Comparison of ENCODE assay signal across 9 mouse cellular contexts in the genomic region with DNA sequence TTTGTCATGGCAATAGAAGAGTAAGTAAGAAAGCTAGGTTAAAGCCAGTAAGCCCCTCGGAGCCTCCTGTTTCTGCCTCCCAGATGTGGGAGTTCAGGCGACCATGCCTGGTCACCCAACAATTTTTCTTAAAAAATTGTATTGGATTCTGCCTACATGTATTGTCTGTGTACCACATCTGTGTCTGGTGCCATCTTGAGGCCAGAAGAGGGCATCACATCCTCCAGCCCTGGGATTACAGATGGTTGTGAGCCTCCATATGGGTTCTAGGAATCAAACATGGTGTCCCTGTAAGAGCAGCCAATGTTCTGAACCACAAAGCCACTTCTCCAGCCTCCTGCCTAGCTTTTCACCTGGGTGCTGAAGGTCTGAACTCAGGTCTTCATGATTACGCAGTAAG. TPM values are rescaled to one million over a fixed set of nuclear protein-coding genes. Genes with fewer than 3 reads are reported as not detected.
A peak's percentile ranks its signal among the peaks of the same experiment; 100 is the strongest.
DNase-seq lines count a peak whose midpoint lies in the region; ATAC-seq and TF ChIP-seq lines count a peak whose summit lies in the region.
"Had no signal": no experiment of that assay in that cellular context is flagged by ENCODE, and none has a peak within 500 bp of the region (broad histone marks: within the 10 kb centered on the region; RNA-seq: fewer than 3 reads in every experiment).

No protein-coding gene starts in this region.

- no peaks in the 10 kb centered on the region for H3K27me3 ChIP-seq in hindbrain, embryonic 10.5 days (ENCODE audit: insufficient read depth, poor library complexity, severe bottlenecking)
- no peaks in the 10 kb centered on the region for H3K27me3 ChIP-seq in hindbrain, embryonic 12.5 days
- no peaks in the 10 kb centered on the region for H3K27me3 ChIP-seq in CH12.LX (replicated peaks)
- H3K27me3 ChIP-seq in liver, embryonic 14.5 days (ENCODE audit: control insufficient read depth, insufficient read depth, low read length): no peaks in the 10 kb centered on the region
- H3K27me3 ChIP-seq: limb, embryonic 15.5 days had no signal

- TF ChIP-seq RAD21 in CH12.LX (IDR thresholded peaks at IDR 0.05; ENCODE audit: low read depth, low read length): peak; percentile 63

- 87% methylated on average over 3 of the region's 3 CpGs for WGBS in hindbrain, embryonic 10.5 days
- WGBS in hindbrain, embryonic 12.5 days: 90% methylated on average over 3 of the region's 3 CpGs
- 58% methylated on average over 3 of the region's 3 CpGs for WGBS in liver, embryonic 14.5 days (ENCODE audit: insufficient replicate concordance)

- H3K36me3 ChIP-seq in hindbrain, embryonic 10.5 days: no peaks in the 10 kb centered on the region
- H3K36me3 ChIP-seq in hindbrain, embryonic 12.5 days: no peaks in the 10 kb centered on the region
- H3K36me3 ChIP-seq in CH12.LX (replicated peaks in 1 of 2; ENCODE audit: control insufficient read depth in 1 of 2, insufficient read depth in 1 of 2, low read length in 1 of 2): no peaks in the 10 kb centered on the region
- H3K36me3 ChIP-seq in liver, embryonic 14.5 days (replicated peaks; ENCODE audit: control insufficient read depth, insufficient read depth, low read depth): no peaks in the 10 kb centered on the region
- H3K36me3 ChIP-seq: limb, embryonic 15.5 days had no signal

- in situ Hi-C loops in CH12.LX (cut with MboI; ENCODE audit: low pct_ligation_motif_present, low pct_unique_long_range_greater_than_20kb, low sequenced_read_pairs): loop anchor here (10.0 kb wide), 1 partner anchor 202 kb away; no protein-coding TSS in a partner anchor

- no peaks in the 10 kb centered on the region for H3K79me2 ChIP-seq in CH12.LX (replicated peaks; ENCODE audit: control insufficient read depth, extremely low read depth, insufficient read depth, poor library complexity, severe bottlenecking)

- no peak overlapping the region for H3K27ac ChIP-seq in hindbrain, embryonic 10.5 days
- no peak overlapping the region for H3K27ac ChIP-seq in hindbrain, embryonic 12.5 days
- H3K27ac ChIP-seq in CH12.LX (ENCODE audit: insufficient read depth, low read depth): no peak overlapping the region
- H3K27ac ChIP-seq in liver, embryonic 14.5 days: no peak overlapping the region
- H3K27ac ChIP-seq: limb, embryonic 15.5 days had no signal

- no peak for TF ChIP-seq POLR2A in CH12.LX (IDR thresholded peaks at IDR 0.05; ENCODE audit: low read depth, low read length)

- dilution Hi-C loops in CH12.LX (cut with MboI; ENCODE audit: extremely low pct_ligation_motif_present, extremely low pct_unique_long_range_greater_than_20kb, low sequenced_read_pairs): no loop called here

- H3K4me2 ChIP-seq in hindbrain, embryonic 12.5 days (replicated peaks): no peak overlapping the region
- no peak overlapping the region for H3K4me2 ChIP-seq in CH12.LX (ENCODE audit: insufficient read depth, low read depth, poor library complexity, severe bottlenecking)
- H3K4me2 ChIP-seq in liver, embryonic 14.5 days (ENCODE audit: low read depth): no peak overlapping the region
- H3K4me2 ChIP-seq: limb, embryonic 15.5 days had no signal

- no peak overlapping the region for H3K9ac ChIP-seq in hindbrain, embryonic 12.5 days
- H3K9ac ChIP-seq in CH12.LX (ENCODE audit: insufficient read depth, low read depth): no peak overlapping the region
- H3K9ac ChIP-seq in liver, embryonic 14.5 days (replicated peaks): no peak overlapping the region
- H3K9ac ChIP-seq: limb, embryonic 15.5 days had no signal

- no peak for TF ChIP-seq EP300 in CH12.LX (IDR thresholded peaks at IDR 0.05; ENCODE audit: low read length)
- no peak for TF ChIP-seq EP300 in liver, embryonic 14.5 days (IDR thresholded peaks at IDR 0.05; ENCODE audit: low read depth)

- peak; percentile 11 for DNase-seq in hindbrain, embryonic 10.5 days (ENCODE audit: low spot score)
- DNase-seq in 3T3-L1 (ENCODE audit: low read depth, low spot score): peak; percentile 74
- DNase-seq in CH12.LX (ENCODE audit: extremely low read depth): peak; percentile 58
- no peak for DNase-seq in liver, embryonic 14.5 days (ENCODE audit: low read depth in 3 of 3, low spot score in 3 of 3)
- peak; percentile 38 to 43 for DNase-seq in thymus, postnatal 36 days
- DNase-seq in right cerebral cortex, postnatal 4 days: no peak

- no peaks in the 10 kb centered on the region for H3K4me1 ChIP-seq in hindbrain, embryonic 10.5 days (replicated peaks)
- no peaks in the 10 kb centered on the region for H3K4me1 ChIP-seq in hindbrain, embryonic 12.5 days
- H3K4me1 ChIP-seq in CH12.LX (ENCODE audit: control insufficient read depth in 1 of 2, insufficient read depth in 2 of 2): peaks cover 4 to 14% of the 10 kb centered on the region in 2 experiments; a peak in 2 of 4 replicates
- no peaks in the 10 kb centered on the region for H3K4me1 ChIP-seq in liver, embryonic 14.5 days (replicated peaks; ENCODE audit: control insufficient read depth in 2 of 2, insufficient read depth in 2 of 2, low read length in 1 of 2)
- H3K4me1 ChIP-seq: limb, embryonic 15.5 days had no signal

- H3K4me3 ChIP-seq in hindbrain, embryonic 10.5 days: no peak overlapping the region
- H3K4me3 ChIP-seq in hindbrain, embryonic 12.5 days: no peak overlapping the region
- no peak overlapping the region for H3K4me3 ChIP-seq in CH12.LX (replicated peaks in 1 of 3; ENCODE audit: low read depth in 2 of 3, low read length in 2 of 3, poor library complexity in 1 of 3)
- H3K4me3 ChIP-seq in liver, embryonic 14.5 days (ENCODE audit: insufficient read depth in 1 of 2, low read depth in 2 of 2, low read length in 2 of 2): no peak overlapping the region
- H3K4me3 ChIP-seq: limb, embryonic 15.5 days had no signal

- no peaks in the 10 kb centered on the region for H3K9me3 ChIP-seq in hindbrain, embryonic 10.5 days
- H3K9me3 ChIP-seq in hindbrain, embryonic 12.5 days (replicated peaks): no peaks in the 10 kb centered on the region
- H3K9me3 ChIP-seq in CH12.LX (replicated peaks; ENCODE audit: low read length): peaks cover 5% of the 10 kb centered on the region
- H3K9me3 ChIP-seq in liver, embryonic 14.5 days (ENCODE audit: control insufficient read depth, low read length): no peaks in the 10 kb centered on the region
- H3K9me3 ChIP-seq: limb, embryonic 15.5 days had no signal

- peak; percentile 32 to 65; a peak in 3 of 4 replicates for TF ChIP-seq CTCF in CH12.LX (conservative IDR thresholded peaks at IDR 0.05 in 1 of 2, IDR thresholded peaks at IDR 0.05 in 1 of 2; ENCODE audit: low read depth in 2 of 2, low read length in 2 of 2)
- TF ChIP-seq CTCF in liver, embryonic 14.5 days (IDR thresholded peaks at IDR 0.05; ENCODE audit: low read depth): peak; percentile 78

- ATAC-seq in hindbrain, embryonic 12.5 days (ENCODE audit: low FRiP score): no peak
- ATAC-seq in common myeloid progenitor, adult 5-6 weeks (replicated peaks; ENCODE audit: low read depth, poor library complexity, severe bottlenecking): peak; percentile 87
- ATAC-seq in liver, embryonic 14.5 days (ENCODE audit: insufficient read depth): no peak

TF ChIP-seq in CH12.LX, 34 proteins besides CTCF, POLR2A, EP300 and RAD21:
- TF ChIP-seq SMC3 (IDR thresholded peaks at IDR 0.05; ENCODE audit: low read depth, low read length) (peak; percentile 61), MXI1 (IDR thresholded peaks at IDR 0.05; ENCODE audit: low read depth, low read length) (no peak)

RNA-seq across cellular contexts. Expression of a gene that starts 12.4 kb away (rescaled TPM):
- 28.1 TPM in 2 replicates for polyA plus RNA-seq in hindbrain, embryonic 10.5 days (2016; fragmentation: Nextera tagmentation; extraction: Ambion mirVana)
- 29.7 TPM in 2 replicates for polyA plus RNA-seq in hindbrain, embryonic 12.5 days (2016; fragmentation: Nextera tagmentation; extraction: Ambion mirVana)
- total RNA-seq in CH12.LX (2012; rRNA removed) (40.0 and 51.2 TPM in 2 replicates), CH12.LX (2014; rRNA removed) (80.2 and 84.6 TPM in 2 replicates)
- 84.8 and 91.0 TPM in 2 replicates for polyA plus RNA-seq in CH12.LX (2012; ENCODE audit: insufficient read length, low read depth)
- 30.4 and 37.0 TPM in 2 replicates for total RNA-seq in common myeloid progenitor, adult 5-6 weeks (2017)
- 11.4 and 14.6 TPM in 2 replicates for polyA plus RNA-seq in liver, embryonic 14.5 days (2012; rRNA removed)
- polyA plus RNA-seq in liver, embryonic 14.5 days (2014; fragmentation: Nextera tagmentation; extraction: Ambion mirVana): 24.1 and 24.2 TPM in 2 replicates

RNA-seq across cellular contexts. Expression of a gene that starts 38.5 kb away (rescaled TPM):
- 6.4 and 8.2 TPM in 2 replicates for polyA plus RNA-seq in hindbrain, embryonic 10.5 days (2016; fragmentation: Nextera tagmentation; extraction: Ambion mirVana)
- 10.0 and 13.7 TPM in 2 replicates for polyA plus RNA-seq in hindbrain, embryonic 12.5 days (2016; fragmentation: Nextera tagmentation; extraction: Ambion mirVana)
- total RNA-seq in CH12.LX (2012; rRNA removed) (1.3 and 1.7 TPM in 2 replicates), CH12.LX (2014; rRNA removed) (1.5 and 2.5 TPM in 2 replicates)
- 0.84 and 1.3 TPM in 2 replicates for polyA plus RNA-seq in CH12.LX (2012; ENCODE audit: insufficient read length, low read depth)
- total RNA-seq in common myeloid progenitor, adult 5-6 weeks (2017): 18.7 and 19.6 TPM in 2 replicates
- 2.4 and 3.3 TPM in 2 replicates for polyA plus RNA-seq in liver, embryonic 14.5 days (2012; rRNA removed)
- 6.8 and 8.7 TPM in 2 replicates for polyA plus RNA-seq in liver, embryonic 14.5 days (2014; fragmentation: Nextera tagmentation; extraction: Ambion mirVana)

Comparison
In these comparisons a context has a peak if more than half of its experiments do, and no peak if none do; other contexts are left out.
1. DNase-seq: peak in hindbrain, embryonic 10.5 days (single experiment), 3T3-L1 (single experiment), CH12.LX (single experiment) and thymus, postnatal 36 days (2 of 2); none in liver, embryonic 14.5 days (0 of 3) and right cerebral cortex, postnatal 4 days (single experiment).